Mouse (Mus musculus): ENCODE results near the gene Hoga1. TPM values are rescaled to one million over a fixed set of nuclear protein-coding genes. Genes with fewer than 3 reads are reported as not detected.

The Hoga1 gene
- total and polyA plus RNA-seq, 3 experiments = not detected

DNA sequence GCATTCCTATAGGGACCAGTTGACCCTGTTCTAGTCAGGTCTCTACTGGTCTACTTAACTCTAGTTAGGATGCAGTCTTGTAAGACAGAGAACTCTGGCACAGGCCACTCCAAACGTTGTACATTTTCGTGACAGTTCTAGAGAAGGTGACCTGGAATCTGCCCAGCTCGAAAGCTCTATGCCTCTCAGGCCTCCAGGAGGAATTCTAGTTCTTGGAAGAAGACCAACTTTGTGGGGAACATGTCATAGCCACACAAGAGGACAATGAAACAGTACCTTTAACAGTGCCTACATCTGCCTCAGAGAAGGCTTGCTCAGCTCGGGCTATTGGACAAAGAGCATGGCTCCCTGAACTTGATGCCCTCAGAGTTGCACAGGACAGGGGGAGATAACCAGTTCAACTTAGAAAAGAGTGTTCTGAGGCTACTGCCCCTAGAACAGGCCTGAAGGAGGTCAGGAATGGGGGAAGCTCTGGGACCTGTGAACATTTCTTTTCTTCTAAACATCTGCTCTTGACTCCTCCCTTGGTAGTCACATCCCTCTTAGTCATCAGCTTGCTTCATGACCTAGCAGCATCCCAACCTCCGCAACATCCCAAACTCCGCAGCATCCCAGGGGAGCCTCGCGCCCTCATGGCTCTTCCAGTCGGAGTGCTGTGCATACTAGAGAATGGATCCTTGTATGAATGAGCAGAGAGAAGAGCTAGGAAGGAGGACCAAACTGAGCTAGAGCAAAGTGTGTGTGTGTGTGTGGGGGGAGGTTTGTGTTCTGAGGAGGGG, 46.5 kb upstream of the Hoga1 start:
- Histone ChIP-seq H3K79me2 (replicated peaks; ENCODE audit: control insufficient read depth, extremely low read depth, insufficient read depth, poor library complexity, severe bottlenecking) (no peaks in the 10 kb centered on the region), H3K4me1 (ENCODE audit: control insufficient read depth in 1 of 2, insufficient read depth in 2 of 2) (peaks cover 0 to 11% of the 10 kb centered on the region in 2 experiments; a peak in 1 of 4 replicates), H3K36me3 (replicated peaks in 1 of 2; ENCODE audit: control insufficient read depth in 1 of 2, insufficient read depth in 1 of 2, low read length in 1 of 2) (no peaks in the 10 kb centered on the region), H3K9ac (ENCODE audit: insufficient read depth, low read depth) (no peak overlapping the region), H3K27me3 (replicated peaks) (no peaks in the 10 kb centered on the region), H3K4me3 (replicated peaks in 1 of 3; ENCODE audit: low read depth in 2 of 3, low read length in 2 of 3, poor library complexity in 1 of 3) (no peak overlapping the region), H3K4me2 (ENCODE audit: insufficient read depth, low read depth, poor library complexity, severe bottlenecking) (no peak overlapping the region), H3K9me3 (replicated peaks; ENCODE audit: low read length) (no peaks in the 10 kb centered on the region), H3K27ac (ENCODE audit: insufficient read depth, low read depth) (no peak overlapping the region)
- in situ Hi-C loops (cut with MboI; ENCODE audit: low pct_ligation_motif_present, low pct_unique_long_range_greater_than_20kb, low sequenced_read_pairs) = no loop called here
- TF ChIP-seq ELF1 (IDR thresholded peaks at IDR 0.05; ENCODE audit: low read depth, low read length) = no peak
- TF ChIP-seq ZMIZ1 (IDR thresholded peaks at IDR 0.05; ENCODE audit: low read depth, low read length) = no peak
- TF ChIP-seq MAZ (IDR thresholded peaks at IDR 0.05; ENCODE audit: low read depth, low read length) = no peak
- DNase-seq (ENCODE audit: extremely low read depth) = no peak
- dilution Hi-C loops (cut with MboI; ENCODE audit: extremely low pct_ligation_motif_present, extremely low pct_unique_long_range_greater_than_20kb, low sequenced_read_pairs) = no loop called here

GRCm38 (mm10) chr19:41999688-42000283, 45.6 kb upstream of the Hoga1 start:
- dilution Hi-C loops (cut with MboI; ENCODE audit: extremely low pct_ligation_motif_present, extremely low pct_unique_long_range_greater_than_20kb, low sequenced_read_pairs) (no loop called here), in situ Hi-C loops (cut with MboI; ENCODE audit: low pct_ligation_motif_present, low pct_unique_long_range_greater_than_20kb, low sequenced_read_pairs) (no loop called here)
- Histone ChIP-seq H3K4me1 (ENCODE audit: control insufficient read depth in 1 of 2, insufficient read depth in 2 of 2) (peaks cover 0 to 11% of the 10 kb centered on the region in 2 experiments; a peak in 1 of 4 replicates), H3K27me3 (replicated peaks) (no peaks in the 10 kb centered on the region), H3K9me3 (replicated peaks; ENCODE audit: low read length) (no peaks in the 10 kb centered on the region), H3K4me2 (ENCODE audit: insufficient read depth, low read depth, poor library complexity, severe bottlenecking) (no peak overlapping the region), H3K9ac (ENCODE audit: insufficient read depth, low read depth) (no peak overlapping the region), H3K27ac (ENCODE audit: insufficient read depth, low read depth) (no peak overlapping the region), H3K79me2 (replicated peaks; ENCODE audit: control insufficient read depth, extremely low read depth, insufficient read depth, poor library complexity, severe bottlenecking) (no peaks in the 10 kb centered on the region), H3K36me3 (replicated peaks in 1 of 2; ENCODE audit: control insufficient read depth in 1 of 2, insufficient read depth in 1 of 2, low read length in 1 of 2) (no peaks in the 10 kb centered on the region), H3K4me3 (replicated peaks in 1 of 3; ENCODE audit: low read depth in 2 of 3, low read length in 2 of 3, poor library complexity in 1 of 3) (no peak overlapping the region)
- no peak for DNase-seq (ENCODE audit: extremely low read depth)
- TF ChIP-seq TCF12 (IDR thresholded peaks at IDR 0.05; ENCODE audit: low read depth, low read length) = no peak
- TF ChIP-seq UBTF (IDR thresholded peaks at IDR 0.05; ENCODE audit: low read depth, low read length) = no peak
- no peak for TF ChIP-seq NELFE (IDR thresholded peaks at IDR 0.05; ENCODE audit: low read depth, low read length)
- no peak for TF ChIP-seq MEF2A (IDR thresholded peaks at IDR 0.05; ENCODE audit: borderline replicate concordance, low read depth, low read length)
- TF ChIP-seq RAD21 (IDR thresholded peaks at IDR 0.05; ENCODE audit: low read depth, low read length) = no peak
- no peak for TF ChIP-seq EP300 (IDR thresholded peaks at IDR 0.05; ENCODE audit: low read length)
- TF ChIP-seq MXI1 (IDR thresholded peaks at IDR 0.05; ENCODE audit: low read depth, low read length) = no peak
- no peak for TF ChIP-seq HCFC1 (IDR thresholded peaks at IDR 0.05; ENCODE audit: low read depth, low read length)
- TF ChIP-seq ZMIZ1 (IDR thresholded peaks at IDR 0.05; ENCODE audit: low read depth, low read length) = no peak
- TF ChIP-seq ZNF384 (IDR thresholded peaks at IDR 0.05; ENCODE audit: low read depth, low read length) = no peak
- no peak for TF ChIP-seq SMC3 (IDR thresholded peaks at IDR 0.05; ENCODE audit: low read depth, low read length)
- no peak for TF ChIP-seq USF1 (IDR thresholded peaks at IDR 0.05; ENCODE audit: low read depth, low read length)
- no peak for TF ChIP-seq POLR2AphosphoS2 (IDR thresholded peaks at IDR 0.05; ENCODE audit: low read depth, low read length)
- TF ChIP-seq CTCF (conservative IDR thresholded peaks at IDR 0.05 in 1 of 2, IDR thresholded peaks at IDR 0.05 in 1 of 2; ENCODE audit: low read depth in 2 of 2, low read length in 2 of 2) = no peak
